ENCODE assay signal across 8 mouse cellular contexts in genomic region chrX:135008720-135009470, GRCm38 (mm10). TPM values are rescaled to one million over a fixed set of nuclear protein-coding genes. Genes with fewer than 3 reads are reported as not detected.
DNase-seq lines count a peak whose midpoint lies in the region; ATAC-seq and TF ChIP-seq lines count a peak whose summit lies in the region.

Gene Zmat1, minus strand, starts transcription at chrX:135009209.

- peaks cover 7% of the 10 kb centered on the region; the same call in 1 of the 2 replicates for H3K4me1 ChIP-seq in E14TG2a.4 (replicated peaks; ENCODE audit: low read depth, low read length)
- no peaks in the 10 kb centered on the region for H3K4me1 ChIP-seq in forebrain, embryonic 12.5 days
- no peaks in the 10 kb centered on the region for H3K4me1 ChIP-seq in heart, postnatal 0 days (ENCODE audit: control insufficient read depth, insufficient read depth)
- H3K4me1 ChIP-seq in liver, embryonic 16.5 days (ENCODE audit: control insufficient read depth, low read depth, low read length) = no peaks in the 10 kb centered on the region
- H3K4me1 ChIP-seq in neural tube, embryonic 13.5 days (replicated peaks) = peaks cover 6% of the 10 kb centered on the region; the same call in 1 of the 2 replicates
- no peaks in the 10 kb centered on the region for H3K4me1 ChIP-seq in testis, adult 2 months (ENCODE audit: control insufficient read depth, insufficient read depth, low read length)

- TF ChIP-seq CTCF in E14TG2a.4 (conservative IDR thresholded peaks at IDR 0.05; ENCODE audit: low read length) = no peak
- no peak for TF ChIP-seq CTCF in heart, postnatal 0 days (IDR thresholded peaks at IDR 0.05; ENCODE audit: low read depth)
- TF ChIP-seq CTCF in testis, adult 2 months (IDR thresholded peaks at IDR 0.05; ENCODE audit: control insufficient read depth, insufficient read depth, insufficient replicate concordance, low read depth, low read length) = no peak

- no peaks in the 10 kb centered on the region for H3K27me3 ChIP-seq in E14TG2a.4 (ENCODE audit: insufficient read depth, low read length)
- H3K27me3 ChIP-seq in forebrain, embryonic 12.5 days = peaks cover 9% of the 10 kb centered on the region
- no peaks in the 10 kb centered on the region for H3K27me3 ChIP-seq in heart, postnatal 0 days (ENCODE audit: control insufficient read depth, insufficient read depth, low read length)
- no peaks in the 10 kb centered on the region for H3K27me3 ChIP-seq in liver, embryonic 16.5 days (ENCODE audit: control insufficient read depth, insufficient read depth, low read depth, low read length)
- peaks cover 7% of the 10 kb centered on the region; the same call in 1 of the 2 replicates for H3K27me3 ChIP-seq in neural tube, embryonic 13.5 days
- H3K27me3 ChIP-seq in testis, adult 2 months (ENCODE audit: control insufficient read depth, insufficient read depth, low read length) = no peaks in the 10 kb centered on the region

- H3K4me2 ChIP-seq in forebrain, embryonic 12.5 days = peak within 1 kb of the TSS; percentile 47
- H3K4me2 ChIP-seq in heart, postnatal 0 days (ENCODE audit: low read depth, low read length) = peak within 1 kb of the TSS; percentile 64
- peak within 1 kb of the TSS; percentile 55 for H3K4me2 ChIP-seq in liver, embryonic 16.5 days (ENCODE audit: low read depth, low read length)
- H3K4me2 ChIP-seq in neural tube, embryonic 13.5 days = peak within 1 kb of the TSS; percentile 53

- 20% methylated on average over 47 of the region's 65 CpGs for WGBS in forebrain, embryonic 12.5 days
- WGBS in heart, postnatal 0 days = 21% methylated on average over 48 of the region's 65 CpGs
- 19% methylated on average over 46 of the region's 65 CpGs for WGBS in liver, embryonic 16.5 days (ENCODE audit: insufficient replicate concordance)
- WGBS in neural tube, embryonic 13.5 days = 13% methylated on average over 63 of the region's 65 CpGs

- H3K9me3 ChIP-seq in E14TG2a.4 (ENCODE audit: low read length) = no peaks in the 10 kb centered on the region
- H3K9me3 ChIP-seq in forebrain, embryonic 12.5 days = no peaks in the 10 kb centered on the region
- H3K9me3 ChIP-seq in heart, postnatal 0 days (replicated peaks; ENCODE audit: control insufficient read depth, low read length) = no peaks in the 10 kb centered on the region
- no peaks in the 10 kb centered on the region for H3K9me3 ChIP-seq in liver, embryonic 16.5 days (replicated peaks; ENCODE audit: control insufficient read depth, low read length)
- no peaks in the 10 kb centered on the region for H3K9me3 ChIP-seq in neural tube, embryonic 13.5 days

- peak within 1 kb of the TSS; percentile 95 for H3K27ac ChIP-seq in forebrain, embryonic 12.5 days
- H3K27ac ChIP-seq in heart, postnatal 0 days (ENCODE audit: low read depth) = peak within 1 kb of the TSS; percentile 99
- H3K27ac ChIP-seq in liver, embryonic 16.5 days (ENCODE audit: low read length) = peak within 1 kb of the TSS; percentile 89
- H3K27ac ChIP-seq in neural tube, embryonic 13.5 days (replicated peaks) = peak within 1 kb of the TSS; percentile 94
- peak within 1 kb of the TSS; percentile 95 for H3K27ac ChIP-seq in testis, adult 2 months (ENCODE audit: control insufficient read depth, insufficient read depth, low read depth, low read length)

- peak; percentile 78 for DNase-seq in c-Kit-positive CD71-positive TER-119-positive erythroid progenitor cells, embryonic 14.5 days (ENCODE audit: low spot score)
- peak; percentile 93 for DNase-seq in heart, postnatal 0 days (ENCODE audit: low spot score)
- DNase-seq in kidney, postnatal 4 days = peak; percentile 88 to 93

- ATAC-seq in forebrain, embryonic 12.5 days (ENCODE audit: low FRiP score) = peak; percentile 99
- ATAC-seq in heart, postnatal 0 days (ENCODE audit: insufficient read depth, low read depth) = peak; percentile 99
- peak; percentile 99 for ATAC-seq in liver, embryonic 16.5 days (ENCODE audit: low read depth)
- peak; percentile 100 for ATAC-seq in neural tube, embryonic 13.5 days (ENCODE audit: low read depth)

- peak within 1 kb of the TSS; percentile 75 for H3K9ac ChIP-seq in forebrain, embryonic 12.5 days
- H3K9ac ChIP-seq in heart, postnatal 0 days (replicated peaks; ENCODE audit: low read depth, low read length) = peak within 1 kb of the TSS; percentile 96
- peak within 1 kb of the TSS; percentile 82 for H3K9ac ChIP-seq in liver, embryonic 16.5 days (ENCODE audit: low read depth, low read length)
- H3K9ac ChIP-seq in neural tube, embryonic 13.5 days = peak within 1 kb of the TSS; percentile 85

- H3K4me3 ChIP-seq in E14TG2a.4 (replicated peaks; ENCODE audit: low read length) = peak within 1 kb of the TSS; percentile 81
- H3K4me3 ChIP-seq in forebrain, embryonic 12.5 days (replicated peaks) = peak within 1 kb of the TSS; percentile 58
- H3K4me3 ChIP-seq in heart, postnatal 0 days (ENCODE audit: low read depth, low read length) = peak within 1 kb of the TSS; percentile 79
- peak within 1 kb of the TSS; percentile 73 for H3K4me3 ChIP-seq in liver, embryonic 16.5 days (ENCODE audit: low read depth, low read length)
- peak within 1 kb of the TSS; percentile 57 for H3K4me3 ChIP-seq in neural tube, embryonic 13.5 days
- H3K4me3 ChIP-seq in testis, adult 2 months (ENCODE audit: control insufficient read depth, low read depth, low read length) = peak within 1 kb of the TSS; percentile 93

- H3K36me3 ChIP-seq in E14TG2a.4 (ENCODE audit: insufficient read depth, low read length) = no peaks in the 10 kb centered on the region
- H3K36me3 ChIP-seq in forebrain, embryonic 12.5 days (replicated peaks) = no peaks in the 10 kb centered on the region
- H3K36me3 ChIP-seq in heart, postnatal 0 days (replicated peaks; ENCODE audit: control insufficient read depth, insufficient read depth, low read length) = no peaks in the 10 kb centered on the region
- no peaks in the 10 kb centered on the region for H3K36me3 ChIP-seq in liver, embryonic 16.5 days (ENCODE audit: control insufficient read depth, insufficient read depth)
- no peaks in the 10 kb centered on the region for H3K36me3 ChIP-seq in neural tube, embryonic 13.5 days
- no peaks in the 10 kb centered on the region for H3K36me3 ChIP-seq in testis, adult 2 months (ENCODE audit: control insufficient read depth, insufficient read depth, low read length)

- TF ChIP-seq POLR2A in testis, adult 2 months (IDR thresholded peaks at IDR 0.05; ENCODE audit: control insufficient read depth, low read depth, low read length) = peak; percentile 60

- no peak for TF ChIP-seq EP300 in heart, postnatal 0 days (IDR thresholded peaks at IDR 0.05; ENCODE audit: low read depth)

RNA-seq across cellular contexts. Expression of gene Zmat1, which starts in this region (rescaled TPM):
- 6.3 and 6.7 TPM in 2 replicates for polyA plus RNA-seq in forebrain, embryonic 12.5 days (2016; fragmentation: Nextera tagmentation; extraction: Ambion mirVana)
- total RNA-seq in heart, postnatal 0 days (2014; rRNA removed; ENCODE audit: low replicate concordance) = 0.08 and 2.0 TPM in 2 replicates
- polyA plus RNA-seq in heart, postnatal 0 days (2015; fragmentation: Nextera tagmentation; extraction: Ambion mirVana) = 5.6 and 6.8 TPM in 2 replicates
- polyA plus RNA-seq in liver, embryonic 16.5 days (2015; fragmentation: Nextera tagmentation; extraction: Ambion mirVana) = 1.5 and 1.7 TPM in 2 replicates
- polyA plus RNA-seq in neural tube, embryonic 13.5 days (2015; fragmentation: Nextera tagmentation; extraction: Ambion mirVana) = 6.4 and 8.3 TPM in 2 replicates
- 0.71 and 1.2 TPM in 2 replicates for polyA plus RNA-seq in testis, adult 2 months (2012; rRNA removed)

Comparison
In these comparisons a context has a peak if more than half of its experiments do, and no peak if none do; other contexts are left out.
1. Peak in every context shown above with its lines: DNase-seq, ATAC-seq, H3K4me3 ChIP-seq and H3K27ac ChIP-seq.